Mouse (Mus musculus) brain, adult 10 weeks (tissue): ENCODE results near the gene Sult2a8. TPM values are rescaled to one million over a fixed set of nuclear protein-coding genes. Genes with fewer than 3 reads are reported as not detected.

Experiments used
- polyA plus RNA-seq: library from polyadenylated mRNA; stranded (reverse); fragments of 350-450 nt; fragmentation: Illumina TruSeq; extraction: RNeasy Lipid Tissue Mini Kit (QIAGEN cat#74804); gene quantifications from one replicate; pipeline ENCODE4 v1.2.3, GENCODE M21; 2015; ENCODE audit warnings: low read depth, low replicate concordance

The Sult2a8 gene
- polyA plus RNA-seq: not detected

GRCm38 (mm10) chr7:14446534-14446933, at the start of gene Sult2a8:
Sult2a8 (minus strand) TSS chr7:14446769.

DNA sequence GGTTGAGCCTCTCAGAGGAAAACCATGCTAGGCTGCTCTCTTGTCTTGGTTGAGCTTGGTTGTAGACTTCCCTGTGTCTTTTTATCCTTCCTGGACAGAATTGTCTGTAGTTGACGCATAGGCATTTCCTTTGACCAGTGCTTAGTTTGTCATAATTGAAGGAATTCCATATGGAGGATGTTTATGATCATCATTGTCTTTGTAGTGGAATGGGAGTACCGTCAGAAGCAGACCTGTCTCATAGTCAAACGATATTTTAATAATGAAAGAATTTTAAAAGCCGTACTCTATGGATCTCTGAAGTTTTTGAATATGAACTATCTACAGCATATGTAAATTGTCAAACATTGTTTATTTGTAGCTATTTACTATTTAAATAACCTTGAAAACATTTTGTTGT, 47.6 kb upstream of the Sult2a8 start, which contains the start of gene Sult2a7:
Gene Sult2a7 (minus strand): TSS at position 101 of the 400 bp plus-strand sequence.

Other genes starting within 250 kb of the Sult2a8 start
- not detected for gene Sult2a6, start 191.9 kb downstream of the Sult2a8 start, polyA plus RNA-seq
- not detected for gene Obox8, start 113.2 kb downstream of the Sult2a8 start, polyA plus RNA-seq
- gene Sult2a7, start 47.5 kb upstream of the Sult2a8 start, polyA plus RNA-seq: not detected
- 0.09 TPM for gene Vmn1r90, start 116.7 kb upstream of the Sult2a8 start, polyA plus RNA-seq
- gene Obox7, start 212.7 kb upstream of the Sult2a8 start, polyA plus RNA-seq: not detected